Mouse (Mus musculus) kidney, embryonic 15.5 days (tissue): ENCODE measurements around the gene Atp4b. TPM values are rescaled to one million over a fixed set of nuclear protein-coding genes. Genes with fewer than 3 reads are reported as not detected.
A peak's percentile ranks its signal among the peaks of the same experiment; 100 is the strongest.

Source experiments
- ATAC-seq: fragments of 200-750 bp; cut with Nextera tagmentation; replicated peaks from 2 replicates; pipeline ENCODE4 v1.8.0; 2017; ENCODE audit warnings: moderate TSS enrichment; ENCODE audit not compliant: low FRiP score
- H3K27ac ChIP-seq: fragments of 300-500 bp; sonication (generic); 2 replicates; pipeline ENCODE4 v1.5.1; 2015; ENCODE audit warnings: mild to moderate bottlenecking, inconsistent platforms
- H3K27me3 ChIP-seq: fragments of 300-500 bp; sonication (generic); 2 replicates; pipeline ENCODE4 v1.6.1; 2015; ENCODE audit warnings: inconsistent platforms
- H3K36me3 ChIP-seq: fragments of 300-500 bp; sonication (generic); 2 replicates; pipeline ENCODE4 v1.6.1; 2015; ENCODE audit warnings: inconsistent platforms
- H3K4me1 ChIP-seq: fragments of 300-500 bp; sonication (generic); 2 replicates; pipeline ENCODE4 v1.6.1; 2015; ENCODE audit warnings: inconsistent platforms
- H3K4me2 ChIP-seq: fragments of 300-500 bp; sonication (generic); 2 replicates; pipeline ENCODE4 v1.6.1; 2015; ENCODE audit warnings: moderate library complexity, mild to moderate bottlenecking, inconsistent platforms
- H3K4me3 ChIP-seq: fragments of 300-500 bp; sonication (generic); replicated peaks from 2 replicates; pipeline ENCODE4 v1.5.1; 2015; ENCODE audit warnings: mild to moderate bottlenecking, inconsistent platforms
- H3K9ac ChIP-seq: fragments of 300-500 bp; sonication (generic); 2 replicates; pipeline ENCODE4 v1.6.1; 2015; ENCODE audit warnings: mild to moderate bottlenecking, inconsistent platforms
- H3K9me3 ChIP-seq: fragments of 300-500 bp; sonication (generic); replicated peaks from 2 replicates; pipeline ENCODE4 v1.6.1; 2016; ENCODE audit warnings: inconsistent platforms
- WGBS: fragments of 180-500 bp; shearing (Covaris S2); methylation state at CpG from one replicate; pipeline ENCODE4 v1.1.7; 2015; ENCODE audit warnings: mixed read lengths; 5-methylcytosine and 5-hydroxymethylcytosine counted together
- polyA plus RNA-seq: library from polyadenylated mRNA; unstranded; fragments of >200 nt; fragmentation: Nextera tagmentation; extraction: Ambion mirVana; gene quantifications from 2 replicates; pipeline ENCODE4 v1.2.1, GENCODE M21; 2015

Atp4b gene
- polyA plus RNA-seq, 1 experiment from 2014 or later: not detected

DNA sequence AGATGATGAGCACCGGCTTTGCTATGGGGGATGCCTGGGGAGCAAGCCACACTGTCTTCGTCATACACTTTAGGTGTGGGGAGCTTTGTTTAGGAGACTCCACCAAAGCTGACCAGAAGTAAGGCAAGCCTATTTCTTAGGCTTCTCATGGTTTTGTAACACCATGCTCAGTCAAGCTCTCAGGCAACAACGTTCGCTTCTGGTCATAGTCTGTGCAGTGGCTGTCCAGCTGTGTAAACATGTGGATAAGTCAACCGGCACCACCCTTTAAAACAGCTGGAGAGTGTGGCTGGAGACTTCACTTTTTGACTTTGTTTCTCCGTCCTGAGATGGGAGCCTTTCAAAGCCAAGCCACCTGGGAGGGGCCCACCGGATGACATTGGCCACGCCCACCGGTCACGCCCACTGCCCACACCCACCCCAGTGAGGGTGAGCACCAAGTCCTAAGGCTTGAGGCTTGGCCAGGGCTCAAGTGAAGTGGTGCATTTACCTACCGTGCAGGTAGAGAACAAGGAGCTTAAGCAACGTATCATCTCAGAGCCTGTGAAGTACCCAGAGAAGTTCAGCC, 17.3 kb upstream of the Atp4b start:
- 0 out of 2 replicates have a peak, but pooled peaks have one; percentile 34 for ATAC-seq
- Histone ChIP-seq H3K27me3 (no peaks in the 10 kb centered on the region), H3K4me1 (peaks cover 6% of the 10 kb centered on the region; the same call in 1 of the 2 replicates), H3K9ac (no peak overlapping the region), H3K27ac (no peak overlapping the region), H3K36me3 (no peaks in the 10 kb centered on the region), H3K4me2 (no peak overlapping the region), H3K4me3 (no peak overlapping the region), H3K9me3 (no peaks in the 10 kb centered on the region)
- 34% methylated on average over 12 of the region's 12 CpGs for WGBS

- H3K4me2 ChIP-seq: no peak overlapping the region
- 60% methylated on average over 13 of the region's 13 CpGs for WGBS
- 0 out of 2 replicates have a peak, but pooled peaks have one; percentile 47 for ATAC-seq
- H3K27me3 ChIP-seq: no peaks in the 10 kb centered on the region
- no peaks in the 10 kb centered on the region for H3K36me3 ChIP-seq
- H3K4me3 ChIP-seq: no peak overlapping the region
- no peak overlapping the region for H3K9ac ChIP-seq
- H3K27ac ChIP-seq: no peak overlapping the region
- H3K4me1 ChIP-seq: peaks cover 6% of the 10 kb centered on the region; the same call in 1 of the 2 replicates
- H3K9me3 ChIP-seq: no peaks in the 10 kb centered on the region
These were observed 16.4 kb upstream of the Atp4b start for GRCm38 (mm10) chr8:13412891-13413558.

DNA sequence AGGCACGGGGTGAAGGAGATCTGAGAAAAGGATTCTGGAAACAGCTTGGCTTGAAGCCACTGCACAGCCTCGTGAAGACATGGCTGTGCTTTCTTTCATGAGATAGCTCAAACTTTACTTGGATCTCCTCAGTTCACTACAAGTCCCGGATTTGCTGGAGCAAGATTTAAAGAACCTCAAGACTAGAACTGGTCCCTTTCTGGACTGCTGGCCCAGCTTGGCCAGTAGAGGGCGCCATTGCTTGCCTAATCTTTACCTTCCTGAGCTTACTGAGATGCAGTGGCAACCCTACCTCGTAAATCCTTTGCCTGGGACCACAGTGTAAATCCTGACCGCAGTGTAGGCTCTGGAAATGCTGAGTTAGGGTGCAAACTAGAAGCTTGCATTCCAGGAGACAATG, 15.0 kb upstream of the Atp4b start:
- Histone ChIP-seq H3K9ac (no peak overlapping the region), H3K4me1 (peaks cover 6% of the 10 kb centered on the region; the same call in 1 of the 2 replicates), H3K4me2 (no peak overlapping the region), H3K27me3 (no peaks in the 10 kb centered on the region), H3K27ac (no peak overlapping the region), H3K4me3 (no peak overlapping the region), H3K36me3 (no peaks in the 10 kb centered on the region), H3K9me3 (no peaks in the 10 kb centered on the region)
- no peak for ATAC-seq
- 24% methylated on average over 6 of the region's 6 CpGs for WGBS

- Histone ChIP-seq H3K4me3 (no peak overlapping the region), H3K36me3 (no peaks in the 10 kb centered on the region), H3K4me1 (no peaks in the 10 kb centered on the region), H3K9ac (no peak overlapping the region), H3K27ac (no peak overlapping the region), H3K27me3 (no peaks in the 10 kb centered on the region), H3K4me2 (no peak overlapping the region), H3K9me3 (no peaks in the 10 kb centered on the region)
- ATAC-seq: no peak
- WGBS: 87% methylated on average over 5 of the region's 5 CpGs
These were observed 9.4 kb upstream of the Atp4b start for GRCm38 (mm10) chr8:13406011-13406410.

- WGBS: 82% methylated on average over 5 of the region's 5 CpGs
- ATAC-seq: no peak
- H3K36me3 ChIP-seq: no peaks in the 10 kb centered on the region
- no peak within 1 kb of the TSS for H3K27ac ChIP-seq
- no peaks in the 10 kb centered on the region for H3K9me3 ChIP-seq
- no peaks in the 10 kb centered on the region for H3K4me1 ChIP-seq
- H3K27me3 ChIP-seq: no peaks in the 10 kb centered on the region
- H3K4me3 ChIP-seq: no peak within 1 kb of the TSS
- H3K9ac ChIP-seq: no peak within 1 kb of the TSS
- H3K4me2 ChIP-seq: no peak within 1 kb of the TSS
These were observed 8.1 kb upstream of the Atp4b start, which contains the start of gene Grk1 for GRCm38 (mm10) chr8:13404666-13405131. TSS of gene Grk1 (plus strand) at chr8:13405081.

DNA sequence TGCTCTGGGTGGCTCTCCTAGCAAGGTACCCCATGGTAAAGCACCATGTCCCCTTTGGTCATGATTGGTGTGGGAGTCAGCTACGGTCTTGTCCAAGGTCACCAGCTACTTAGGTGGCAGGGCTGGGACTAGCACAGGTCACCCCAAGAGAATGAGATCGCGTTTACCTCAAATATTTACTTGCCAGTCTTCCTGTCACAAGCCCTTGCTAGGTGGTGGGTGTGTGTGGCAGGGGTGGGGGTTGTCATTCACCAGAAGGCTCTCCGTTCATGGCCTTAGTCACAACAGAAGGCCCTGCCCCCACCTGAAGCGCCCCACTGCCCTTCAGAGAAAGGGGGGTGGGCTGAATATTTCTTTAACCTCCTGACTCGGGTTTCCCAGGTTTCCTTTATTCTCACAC, 6.9 kb upstream of the Atp4b start:
- no peak for ATAC-seq
- no peaks in the 10 kb centered on the region for H3K36me3 ChIP-seq
- WGBS: 61% methylated on average over 6 of the region's 6 CpGs
- no peak overlapping the region for H3K4me3 ChIP-seq
- H3K27ac ChIP-seq: no peak overlapping the region
- H3K9ac ChIP-seq: no peak overlapping the region
- H3K4me2 ChIP-seq: no peak overlapping the region
- H3K27me3 ChIP-seq: no peaks in the 10 kb centered on the region
- H3K4me1 ChIP-seq: no peaks in the 10 kb centered on the region
- H3K9me3 ChIP-seq: no peaks in the 10 kb centered on the region

DNA sequence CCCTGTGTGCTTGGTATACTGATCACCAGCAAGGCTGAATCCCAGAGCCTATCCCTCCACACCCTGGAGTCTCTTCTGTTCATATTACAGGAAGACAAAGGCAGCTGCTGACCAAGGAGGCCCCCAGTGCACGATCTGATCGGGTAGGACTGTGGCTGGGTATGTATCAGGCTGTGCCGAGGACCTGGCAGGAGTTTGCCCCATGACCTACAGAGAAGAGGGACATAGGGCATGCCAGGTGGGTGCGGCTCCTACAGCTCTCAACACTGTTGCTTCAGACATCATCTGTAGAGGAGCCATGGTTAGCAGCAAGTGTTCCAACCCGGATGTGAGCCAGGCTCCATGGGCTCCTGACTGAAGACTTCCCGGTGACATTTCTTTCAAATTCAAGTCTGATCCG, 2.8 kb downstream of the Atp4b start:
- H3K9ac ChIP-seq: no peak overlapping the region
- ATAC-seq: no peak
- H3K4me1 ChIP-seq: no peaks in the 10 kb centered on the region
- H3K9me3 ChIP-seq: no peaks in the 10 kb centered on the region
- whole genome bisulfite sequencing: 92% methylated on average over 7 of the region's 7 CpGs
- no peak overlapping the region for H3K4me3 ChIP-seq
- no peaks in the 10 kb centered on the region for H3K36me3 ChIP-seq
- no peak overlapping the region for H3K4me2 ChIP-seq
- no peak overlapping the region for H3K27ac ChIP-seq
- H3K27me3 ChIP-seq: no peaks in the 10 kb centered on the region

DNA sequence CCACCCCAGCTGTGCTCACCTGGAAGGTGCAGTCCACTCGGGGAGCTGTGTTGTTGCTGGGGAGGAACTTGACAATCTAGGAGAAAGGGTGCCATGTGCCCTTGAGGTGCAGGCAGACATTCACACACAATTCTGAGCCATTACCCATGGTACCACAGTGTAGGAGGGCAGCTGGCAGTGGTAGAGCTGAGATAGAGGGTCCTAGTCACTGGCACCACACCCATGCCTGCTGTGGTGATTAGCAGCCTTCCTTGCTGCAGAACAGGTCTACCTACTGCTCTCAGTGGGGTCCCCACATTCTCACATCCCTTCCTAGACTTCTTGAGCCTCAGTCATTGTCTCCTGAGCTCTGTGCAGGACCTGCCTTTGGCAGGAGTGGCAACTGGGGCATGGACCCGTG, 7.9 kb downstream of the Atp4b start:
- Histone ChIP-seq H3K4me1 (peaks cover 6% of the 10 kb centered on the region), H3K9me3 (no peaks in the 10 kb centered on the region), H3K4me2 (no peak overlapping the region), H3K27me3 (no peaks in the 10 kb centered on the region), H3K27ac (no peak overlapping the region), H3K9ac (no peak overlapping the region), H3K36me3 (no peaks in the 10 kb centered on the region), H3K4me3 (no peak overlapping the region)
- 85% methylated on average over 2 of the region's 2 CpGs for WGBS
- no peak for ATAC-seq

DNA sequence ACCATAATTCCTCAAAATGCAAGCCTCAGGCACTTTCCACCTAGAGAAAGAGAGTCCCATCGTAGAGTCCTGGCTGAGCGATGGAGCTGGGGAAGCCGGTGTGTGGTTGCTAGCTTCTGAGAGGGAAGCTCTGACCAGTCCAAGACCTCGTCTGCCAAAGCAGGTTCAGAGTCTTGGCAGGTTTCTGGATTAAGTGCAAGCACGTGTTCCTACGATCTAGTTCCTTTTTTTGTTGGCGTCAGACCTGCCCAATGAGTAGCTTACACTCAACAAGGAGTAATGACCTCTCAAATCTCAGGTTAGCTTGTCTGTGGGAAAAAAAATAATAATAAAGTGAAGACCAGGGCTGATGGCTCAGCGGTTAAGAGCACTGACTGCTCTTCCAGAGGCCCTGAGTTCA, 8.9 kb downstream of the Atp4b start:
- H3K27ac ChIP-seq: no peak overlapping the region
- no peaks in the 10 kb centered on the region for H3K36me3 ChIP-seq
- no peaks in the 10 kb centered on the region for H3K27me3 ChIP-seq
- ATAC-seq: no peak
- no peak overlapping the region for H3K4me3 ChIP-seq
- no peaks in the 10 kb centered on the region for H3K9me3 ChIP-seq
- WGBS: 79% methylated on average over 8 of the region's 8 CpGs
- H3K9ac ChIP-seq: no peak overlapping the region
- H3K4me2 ChIP-seq: no peak overlapping the region
- peaks cover 6% of the 10 kb centered on the region for H3K4me1 ChIP-seq

DNA sequence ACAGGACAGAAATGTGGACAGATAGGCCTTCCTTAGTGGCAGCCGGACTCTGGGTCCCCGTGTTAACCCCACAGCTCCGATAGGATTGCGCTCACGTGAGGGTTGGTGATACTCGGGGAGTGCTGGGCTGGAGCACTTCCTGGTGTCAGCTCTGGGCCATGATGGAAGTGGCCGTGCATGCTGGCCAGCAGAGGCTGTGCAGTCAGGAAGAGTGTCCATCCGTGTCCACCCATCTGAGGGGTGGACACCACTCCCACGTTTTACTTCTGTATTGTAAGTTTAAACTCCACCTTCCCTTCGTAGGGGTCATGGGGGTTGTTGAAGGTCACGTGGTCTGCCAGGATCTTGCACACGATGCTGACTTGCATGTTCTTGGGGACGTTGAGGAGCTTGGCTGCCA, 10.3 kb downstream of the Atp4b start:
- Histone ChIP-seq H3K4me2 (no peak overlapping the region), H3K27me3 (no peaks in the 10 kb centered on the region), H3K9ac (no peak overlapping the region), H3K4me3 (no peak overlapping the region), H3K36me3 (no peaks in the 10 kb centered on the region), H3K9me3 (no peaks in the 10 kb centered on the region), H3K27ac (no peak overlapping the region), H3K4me1 (peaks cover 6% of the 10 kb centered on the region)
- 45% methylated on average over 13 of the region's 13 CpGs for WGBS
- peak; percentile 49; the same call in 1 of the 2 replicates for ATAC-seq

DNA sequence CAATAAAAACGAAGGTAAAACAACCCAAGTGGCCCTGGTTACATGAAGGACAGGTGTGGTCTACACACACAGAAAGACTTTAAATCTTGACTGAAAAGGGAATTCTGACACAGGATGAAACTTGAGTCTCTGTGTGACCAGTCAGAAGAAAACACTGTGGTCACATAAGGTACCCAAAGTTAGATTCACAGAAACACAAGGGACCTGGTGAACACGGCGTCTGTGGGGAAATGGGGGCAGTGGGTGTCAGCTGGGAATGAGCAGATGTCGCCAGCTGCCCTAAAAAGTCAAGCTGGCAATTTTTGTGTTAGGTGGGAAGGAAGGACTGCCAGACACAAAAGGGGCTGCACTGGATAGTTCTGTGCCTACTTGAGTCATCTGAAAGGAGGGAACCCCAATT, 13.6 kb downstream of the Atp4b start:
- Histone ChIP-seq H3K9me3 (no peaks in the 10 kb centered on the region), H3K4me2 (no peak overlapping the region), H3K9ac (no peak overlapping the region), H3K4me3 (no peak overlapping the region), H3K36me3 (peaks cover 26% of the 10 kb centered on the region), H3K4me1 (peaks cover 6% of the 10 kb centered on the region), H3K27me3 (no peaks in the 10 kb centered on the region), H3K27ac (no peak overlapping the region)
- WGBS: 93% methylated on average over 4 of the region's 4 CpGs
- no peak for ATAC-seq

DNA sequence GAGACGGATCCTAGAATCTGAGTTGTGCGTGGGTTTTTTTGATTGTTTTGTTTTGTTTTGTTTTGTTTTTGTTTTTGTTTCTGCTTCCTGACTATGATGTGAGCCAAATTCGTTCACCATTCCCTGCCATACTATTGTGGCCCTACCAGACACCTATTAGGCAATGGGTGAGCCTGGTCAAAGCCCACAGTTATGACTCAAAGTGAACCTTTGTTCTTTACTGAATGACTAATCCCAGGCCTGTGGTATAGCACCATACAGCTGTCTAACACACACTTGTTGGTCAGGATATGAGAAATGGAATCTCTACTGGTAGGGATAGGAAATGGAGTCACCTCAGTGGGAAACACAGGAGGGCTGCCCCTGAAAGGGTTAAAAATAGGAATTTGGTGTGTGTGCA, 14.1 kb downstream of the Atp4b start:
- peaks cover 6% of the 10 kb centered on the region for H3K4me1 ChIP-seq
- no peak for ATAC-seq
- H3K36me3 ChIP-seq: peaks cover 28% of the 10 kb centered on the region
- 89% methylated on average over 3 of the region's 3 CpGs for WGBS
- no peaks in the 10 kb centered on the region for H3K9me3 ChIP-seq
- no peak overlapping the region for H3K27ac ChIP-seq
- no peak overlapping the region for H3K4me2 ChIP-seq
- H3K4me3 ChIP-seq: no peak overlapping the region
- H3K9ac ChIP-seq: no peak overlapping the region
- no peaks in the 10 kb centered on the region for H3K27me3 ChIP-seq
